19 mouse cellular contexts compared by ENCODE assay signal in the genomic region with DNA sequence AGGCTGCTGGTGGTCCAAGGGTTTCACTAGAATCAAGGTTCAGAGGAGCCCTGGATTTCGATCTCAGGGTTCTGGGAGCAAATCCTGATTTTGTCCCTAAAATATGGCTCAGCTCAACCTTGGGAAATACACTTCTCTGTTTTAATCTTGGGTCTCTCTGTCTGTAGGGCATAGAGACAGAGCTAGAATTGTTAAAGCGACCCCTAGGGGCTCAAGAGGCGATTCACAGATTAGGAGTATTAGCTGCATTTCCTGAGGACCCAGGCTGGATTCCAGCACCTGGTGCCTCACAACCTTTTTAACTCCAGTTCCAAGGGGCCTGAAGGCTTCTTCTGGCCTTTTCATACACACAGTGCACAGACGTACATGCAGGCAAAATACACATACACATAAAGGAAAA. TPM values are rescaled to one million over a fixed set of nuclear protein-coding genes. Genes with fewer than 3 reads are reported as not detected.
DNase-seq lines count a peak whose midpoint lies in the region; ATAC-seq and TF ChIP-seq lines count a peak whose summit lies in the region.
"Had no signal": no experiment of that assay in that cellular context is flagged by ENCODE, and none has a peak within 500 bp of the region (broad histone marks: within the 10 kb centered on the region; RNA-seq: fewer than 3 reads in every experiment).

No protein-coding gene starts in this region.

- CTCF ChIA-PET in Patski (lab: Charles Lee) = interaction anchor here (0.6 to 2.8 kb wide), 13 partner anchors 10 to 207 kb away, joined by 3 to 33 read pairs (median 4); partner anchors contain the start of genes Cdc34b and Xylt2

- 39% methylated on average over 4 of the region's 4 CpGs for WGBS in intestine, postnatal 0 days
- WGBS in intestine, embryonic 15.5 days = 39% methylated on average over 4 of the region's 4 CpGs

- no peak for ATAC-seq in intestine, postnatal 0 days
- ATAC-seq in intestine, embryonic 15.5 days = no peak
- no peak for ATAC-seq in Patski
- ATAC-seq in monocyte, adult 5-6 weeks (replicated peaks; ENCODE audit: insufficient number of reproducible peaks, low FRiP score, low TSS enrichment, poor library complexity, severe bottlenecking) = no peak

- peak; percentile 26 for DNase-seq in thymus, postnatal 4 days
- no peak for DNase-seq in thymus, adult 18-20 months
- no peak for DNase-seq in Patski (ENCODE audit: low read depth, low spot score)
- DNase-seq in cerebellum, postnatal 36 days = no peak

- H3K9ac ChIP-seq in intestine, postnatal 0 days (ENCODE audit: low read depth, low read length) = no peak overlapping the region
- H3K9ac ChIP-seq in intestine, embryonic 15.5 days = no peak overlapping the region
- H3K9ac ChIP-seq: hindbrain, embryonic 14.5 days had no signal

- H3K27me3 ChIP-seq in intestine, postnatal 0 days (replicated peaks; ENCODE audit: control insufficient read depth, insufficient read depth, low read length) = no peaks in the 10 kb centered on the region
- no peaks in the 10 kb centered on the region for H3K27me3 ChIP-seq in intestine, embryonic 15.5 days (replicated peaks)
- H3K27me3 ChIP-seq in Patski = no peaks in the 10 kb centered on the region

- H3K27ac ChIP-seq in intestine, postnatal 0 days (ENCODE audit: low read depth, low read length) = no peak overlapping the region
- H3K27ac ChIP-seq in intestine, embryonic 15.5 days = no peak overlapping the region
- H3K27ac ChIP-seq: gastrocnemius, adult 2 months; hindbrain, embryonic 14.5 days; limb, embryonic 10.5 days had no signal

- no peaks in the 10 kb centered on the region for H3K9me3 ChIP-seq in intestine, postnatal 0 days (ENCODE audit: control insufficient read depth)
- no peaks in the 10 kb centered on the region for H3K9me3 ChIP-seq in intestine, embryonic 15.5 days
- H3K9me3 ChIP-seq: limb, embryonic 10.5 days had no signal

- H3K4me3 ChIP-seq in intestine, postnatal 0 days (ENCODE audit: low read depth, low read length) = no peak overlapping the region
- H3K4me3 ChIP-seq in intestine, embryonic 15.5 days (replicated peaks) = no peak overlapping the region
- H3K4me3 ChIP-seq: gastrocnemius, adult 2 months; limb, embryonic 10.5 days had no signal

- no peak overlapping the region for H3K4me2 ChIP-seq in intestine, postnatal 0 days (replicated peaks; ENCODE audit: low read depth)
- no peak overlapping the region for H3K4me2 ChIP-seq in intestine, embryonic 15.5 days (replicated peaks)
- H3K4me2 ChIP-seq: hindbrain, embryonic 14.5 days had no signal

- H3K4me1 ChIP-seq in intestine, postnatal 0 days (replicated peaks; ENCODE audit: control insufficient read depth, insufficient read depth, low read length) = no peaks in the 10 kb centered on the region
- H3K4me1 ChIP-seq in intestine, embryonic 15.5 days (replicated peaks) = no peaks in the 10 kb centered on the region
- H3K4me1 ChIP-seq: limb, embryonic 10.5 days had no signal

- TF ChIP-seq CTCF in intestine, postnatal 0 days (IDR thresholded peaks at IDR 0.05; ENCODE audit: low read depth) = peak; percentile 34; the same call in 1 of the 2 replicates
- peak; percentile 34 for TF ChIP-seq CTCF in Patski (IDR thresholded peaks at IDR 0.05)

- H3K36me3 ChIP-seq in intestine, postnatal 0 days (ENCODE audit: control insufficient read depth, insufficient read depth) = no peaks in the 10 kb centered on the region
- no peaks in the 10 kb centered on the region for H3K36me3 ChIP-seq in intestine, embryonic 15.5 days
- H3K36me3 ChIP-seq: limb, embryonic 10.5 days had no signal

- in situ Hi-C loops in Patski (cut with MboI; ENCODE audit: low pct_unique_long_range_greater_than_20kb) = no loop called here

- POLR2A ChIA-PET in Patski (lab: Charles Lee) = no interaction called here

RNA-seq across cellular contexts. Expression of gene Cdc34b, which starts 12.0 kb away (rescaled TPM):
- 0.13 TPM in 1 of 2 replicates, not detected in the other for polyA plus RNA-seq in intestine, postnatal 0 days (2015; fragmentation: Nextera tagmentation; extraction: Ambion mirVana)
- 0.14 TPM in 1 of 2 replicates, not detected in the other for polyA plus RNA-seq in intestine, embryonic 15.5 days (2015; fragmentation: Nextera tagmentation; extraction: Ambion mirVana)
- 2.2 TPM for polyA plus RNA-seq in Patski (2021)
- not detected in 3 replicates for total RNA-seq in monocyte, adult 5-6 weeks (2017)
- total RNA-seq: megakaryocyte-erythroid progenitor cell, adult 5-6 weeks had no signal
- polyA plus RNA-seq: hindbrain, embryonic 14.5 days; neural tube, embryonic 11.5 days; spleen, adult 2 months had no signal

RNA-seq across cellular contexts. Expression of gene Gm11541, which starts 25.3 kb away (rescaled TPM):
- 0.07 TPM in 1 of 2 replicates, not detected in the other for polyA plus RNA-seq in intestine, postnatal 0 days (2015; fragmentation: Nextera tagmentation; extraction: Ambion mirVana)
- 0.43 and 0.54 TPM in 2 replicates for polyA plus RNA-seq in intestine, embryonic 15.5 days (2015; fragmentation: Nextera tagmentation; extraction: Ambion mirVana)
- polyA plus RNA-seq in Patski (2021) = not detected
- total RNA-seq in monocyte, adult 5-6 weeks (2017) = not detected in 3 replicates
- total RNA-seq: adrenal gland, postnatal 25 days; gastrocnemius, adult 2 months; layer of hippocampus, postnatal 14 days; megakaryocyte-erythroid progenitor cell, adult 5-6 weeks had no signal
- polyA plus RNA-seq: cortical plate, adult 2 months; hindbrain, embryonic 14.5 days; limb, embryonic 10.5 days; lung, adult 2 months; neural tube, embryonic 11.5 days; spleen, adult 2 months; testis, adult 2 months had no signal

RNA-seq across cellular contexts. Expression of gene Xylt2, which starts 52.2 kb away (rescaled TPM):
- 8.0 and 8.2 TPM in 2 replicates for polyA plus RNA-seq in intestine, postnatal 0 days (2015; fragmentation: Nextera tagmentation; extraction: Ambion mirVana)
- polyA plus RNA-seq in intestine, embryonic 15.5 days (2015; fragmentation: Nextera tagmentation; extraction: Ambion mirVana) = 16.1 and 16.6 TPM in 2 replicates
- 34.5 TPM for polyA plus RNA-seq in Patski (2021)
- 7.1 to 16.8 TPM (median 11.4 TPM) in 3 replicates for total RNA-seq in monocyte, adult 5-6 weeks (2017)

RNA-seq across cellular contexts. Expression of gene Tmem92, which starts 52.9 kb away (rescaled TPM):
- not detected in 2 replicates for polyA plus RNA-seq in intestine, postnatal 0 days (2015; fragmentation: Nextera tagmentation; extraction: Ambion mirVana)
- polyA plus RNA-seq in intestine, embryonic 15.5 days (2015; fragmentation: Nextera tagmentation; extraction: Ambion mirVana) = 0.06 TPM in 1 of 2 replicates, not detected in the other
- not detected for polyA plus RNA-seq in Patski (2021)
- total RNA-seq in monocyte, adult 5-6 weeks (2017) = not detected in 3 replicates
- total RNA-seq: adrenal gland, postnatal 25 days; gastrocnemius, adult 2 months; layer of hippocampus, postnatal 14 days; megakaryocyte-erythroid progenitor cell, adult 5-6 weeks had no signal
- polyA plus RNA-seq: cortical plate, adult 2 months; hindbrain, embryonic 14.5 days; kidney, embryonic 16.5 days; limb, embryonic 10.5 days; lung, adult 2 months; neural tube, embryonic 11.5 days; spleen, adult 2 months; testis, adult 2 months had no signal
